10 mouse cellular contexts compared by ENCODE assay signal in the genomic region with DNA sequence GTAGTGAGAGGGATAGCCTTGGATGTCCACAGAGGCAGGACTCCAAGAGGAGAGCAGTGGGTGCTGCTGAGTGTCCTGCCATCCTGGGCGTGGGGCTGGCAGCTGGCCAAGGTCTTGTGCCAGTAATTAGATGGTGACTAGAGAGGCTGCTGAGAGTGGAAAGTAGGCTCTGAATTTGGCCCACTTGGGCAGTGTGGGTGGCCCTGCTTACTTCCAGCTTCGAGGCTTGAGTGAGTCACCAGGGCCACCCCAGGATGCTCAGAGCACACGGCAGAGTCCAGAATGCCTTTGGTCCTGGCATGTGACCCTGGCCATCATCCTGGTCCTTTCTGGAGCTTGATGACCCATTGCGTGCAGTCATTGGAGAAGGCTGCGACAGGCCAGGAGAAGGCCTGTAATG. TPM values are rescaled to one million over a fixed set of nuclear protein-coding genes. Genes with fewer than 3 reads are reported as not detected.
DNase-seq lines count a peak whose midpoint lies in the region; ATAC-seq lines count a peak whose summit lies in the region.
"Had no signal": no experiment of that assay in that cellular context is flagged by ENCODE, and none has a peak within 500 bp of the region (broad histone marks: within the 10 kb centered on the region; RNA-seq: fewer than 3 reads in every experiment).

No protein-coding gene starts in this region.

- no peak overlapping the region for H3K4me3 ChIP-seq in stomach, embryonic 15.5 days (replicated peaks)
- H3K4me3 ChIP-seq: erythroblast, embryonic 14.5 days; left cerebral cortex, adult 2 months had no signal

- H3K9ac ChIP-seq in stomach, embryonic 15.5 days: no peak overlapping the region

- H3K27me3 ChIP-seq in stomach, embryonic 15.5 days (replicated peaks): no peaks in the 10 kb centered on the region

- peak; percentile 20 for DNase-seq in right cerebral cortex, adult 18-20 months
- no peak for DNase-seq in right cerebral cortex, postnatal 25 days
- peak; percentile 74 to 84 for DNase-seq in cerebellum, postnatal 25 days
- peak; percentile 53 for DNase-seq in kidney, postnatal 14 days
- DNase-seq in thymus, adult 18-20 months: no peak
- no peak for DNase-seq in thymus, postnatal 14 days

- peak overlapping the region; percentile 44 for H3K27ac ChIP-seq in stomach, embryonic 15.5 days
- H3K27ac ChIP-seq: left cerebral cortex, adult 2 months had no signal

- H3K4me2 ChIP-seq in stomach, embryonic 15.5 days: no peak overlapping the region

- H3K4me1 ChIP-seq in stomach, embryonic 15.5 days: peaks cover 47% of the 10 kb centered on the region

- H3K9me3 ChIP-seq in stomach, embryonic 15.5 days: no peaks in the 10 kb centered on the region

- 68% methylated on average over 5 of the region's 5 CpGs for WGBS in stomach, embryonic 15.5 days

- H3K36me3 ChIP-seq in stomach, embryonic 15.5 days: no peaks in the 10 kb centered on the region

- no peak for ATAC-seq in stomach, embryonic 15.5 days (ENCODE audit: insufficient read depth, low FRiP score, low read depth)
- no peak for ATAC-seq in erythroid progenitor cell, adult 5-6 weeks (replicated peaks; ENCODE audit: low FRiP score, poor library complexity, severe bottlenecking)

RNA-seq across cellular contexts. Expression of a gene that starts 31.1 kb away (rescaled TPM):
- polyA plus RNA-seq in stomach, embryonic 15.5 days (2015; fragmentation: Nextera tagmentation; extraction: Ambion mirVana): 101 and 108 TPM in 2 replicates
- 0.84 TPM in 1 of 2 replicates, not detected in the other for total RNA-seq in erythroid progenitor cell, adult 5-6 weeks (2015; ENCODE audit: low replicate concordance)
- total RNA-seq in erythroid progenitor cell, adult 5-6 weeks (2017; ENCODE audit: low replicate concordance): not detected in 2 replicates

Comparison
In these comparisons a context has a peak if more than half of its experiments do, and no peak if none do; other contexts are left out.
1. DNase-seq: peak in right cerebral cortex, adult 18-20 months (single experiment), cerebellum, postnatal 25 days (2 of 2) and kidney, postnatal 14 days (single experiment); none in right cerebral cortex, postnatal 25 days (single experiment), thymus, adult 18-20 months (0 of 2) and thymus, postnatal 14 days (single experiment).